Mouse (Mus musculus) liver, postnatal 0 days (tissue): ENCODE data around the gene Rasal2.

Source experiments
- CTCF ChIP-seq: sonication (generic); IDR thresholded peaks from 2 replicates; pipeline ENCODE4 v1.5.1; 2016; ENCODE audit warnings: antibody characterized with exemption, low read depth
- EP300 ChIP-seq: IDR thresholded peaks from 2 replicates; pipeline ENCODE4 v1.6.1; 2016; ENCODE audit warnings: antibody characterized with exemption, low read depth, mild to moderate bottlenecking

- TF ChIP-seq EP300 (no peak), CTCF (no peak)
These were observed 15.2 kb upstream of the Rasal2 start for GRCm38 (mm10) chr1:157427604-157428003.
